Mouse (Mus musculus) ES-Bruce4 (cell line): ENCODE data around the gene Cers6. TPM values are rescaled to one million over a fixed set of nuclear protein-coding genes. Genes with fewer than 3 reads are reported as not detected.

ENCODE experiments used
- H3K27ac ChIP-seq: 2 replicates; pipeline ENCODE4 v1.5.1; 2012; ENCODE audit warnings: low read length, inconsistent platforms; ENCODE audit not compliant: insufficient read depth
- H3K27me3 ChIP-seq: 2 replicates; pipeline ENCODE4 v1.6.1; 2012; ENCODE audit warnings: mild to moderate bottlenecking, low read length, inconsistent platforms; ENCODE audit not compliant: control insufficient read depth, poor library complexity, insufficient read depth, severe bottlenecking
- H3K36me3 ChIP-seq: 2 replicates; pipeline ENCODE4 v1.6.1; 2012; ENCODE audit warnings: inconsistent platforms, mild to moderate bottlenecking, low read length, moderate library complexity; ENCODE audit not compliant: control insufficient read depth, poor library complexity, insufficient read depth, severe bottlenecking
- H3K4me1 ChIP-seq: one replicate; pipeline ENCODE4 v1.8.1; 2011; ENCODE audit warnings: low read length; ENCODE audit not compliant: control insufficient read depth, insufficient read depth
- H3K4me3 ChIP-seq: 2 replicates; pipeline ENCODE4 v1.5.1; 2011; ENCODE audit warnings: low read depth, mild to moderate bottlenecking, low read length
- H3K9ac ChIP-seq: 2 replicates; pipeline ENCODE4 v1.6.1; 2012; ENCODE audit warnings: low read depth, mild to moderate bottlenecking, inconsistent platforms; ENCODE audit not compliant: poor library complexity, severe bottlenecking
- H3K9me3 ChIP-seq: replicated peaks from 2 replicates; pipeline ENCODE4 v1.6.1; 2012; ENCODE audit warnings: mild to moderate bottlenecking, low read length, inconsistent platforms; ENCODE audit not compliant: control insufficient read depth, poor library complexity, insufficient read depth, severe bottlenecking
- CTCF ChIP-seq: IDR thresholded peaks from one replicate; pipeline ENCODE4 v1.8.1; 2011; ENCODE audit warnings: low read depth, low read length
- EP300 ChIP-seq: IDR thresholded peaks from 2 replicates; pipeline ENCODE4 v1.6.1; 2011; ENCODE audit warnings: low read depth, low read length; ENCODE audit not compliant: insufficient read depth
- POLR2A ChIP-seq: IDR thresholded peaks from one replicate; pipeline ENCODE4 v1.8.1; 2011; ENCODE audit warnings: low read length; ENCODE audit not compliant: insufficient read depth
- polyA plus RNA-seq: library from polyadenylated mRNA; stranded (reverse); fragments of >200 nt; gene quantifications from 2 replicates; pipeline ENCODE4 v1.2.4, GENCODE M21; 2011; ENCODE audit warnings: low read depth; ENCODE audit not compliant: missing spikeins, insufficient read depth, insufficient read length

Gene Cers6
- polyA plus RNA-seq, result 17.0 and 17.9 TPM in 2 replicates

DNA sequence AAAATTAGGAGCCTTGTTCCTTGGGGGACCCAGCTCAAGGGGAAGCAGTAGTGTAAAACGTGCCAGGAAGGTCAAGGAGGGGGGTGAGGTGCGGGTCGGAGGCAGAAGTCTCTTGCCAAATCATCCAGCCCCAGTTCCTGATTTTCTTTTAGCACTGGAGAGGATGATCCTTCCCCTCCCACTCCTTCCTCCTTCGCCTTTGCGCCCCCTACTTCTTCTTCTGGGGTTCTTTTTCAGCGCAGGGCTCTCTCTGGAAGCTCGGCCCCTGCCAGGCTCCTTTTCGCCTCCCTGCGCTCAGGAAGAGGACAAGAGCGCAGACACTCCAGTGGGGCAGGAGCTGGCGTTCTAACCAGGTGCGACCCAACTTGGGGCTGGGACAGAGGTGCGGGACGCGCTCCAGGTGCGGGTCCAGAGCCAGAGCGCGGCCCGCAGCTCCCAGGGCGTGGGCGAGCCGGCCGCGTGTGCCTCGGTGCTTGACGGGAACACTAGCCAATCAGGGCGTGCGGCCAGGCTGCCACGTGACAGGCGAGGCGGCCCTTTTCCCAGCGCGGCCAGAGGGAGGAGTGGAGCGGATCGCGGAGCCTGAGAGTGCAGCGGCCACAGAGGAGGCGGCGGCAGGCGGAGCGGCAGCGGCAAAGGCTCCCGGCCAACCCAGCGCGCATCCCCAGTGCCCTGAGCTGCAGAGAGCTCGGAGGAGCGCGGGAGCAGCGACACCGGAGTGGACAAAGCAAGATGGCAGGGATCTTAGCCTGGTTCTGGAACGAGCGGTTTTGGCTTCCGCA is at the start of gene Cers6:
Gene Cers6, plus strand, starts transcription at position 538 of the 782 bp plus-strand sequence.
- Histone ChIP-seq H3K9ac (peak within 1 kb of the TSS; percentile 75), H3K4me3 (peak within 1 kb of the TSS; percentile 88), H3K36me3 (no peaks in the 10 kb centered on the region), H3K27ac (no peak within 1 kb of the TSS), H3K9me3 (no peaks in the 10 kb centered on the region), H3K4me1 (no peaks in the 10 kb centered on the region), H3K27me3 (no peaks in the 10 kb centered on the region)
- TF ChIP-seq POLR2A (peak; percentile 8), CTCF (no peak), EP300 (peak; percentile 32; the same call in 1 of the 2 replicates)

- no peak overlapping the region for H3K27ac ChIP-seq
- H3K4me3 ChIP-seq, result no peak overlapping the region
- H3K9ac ChIP-seq, result no peak overlapping the region
- H3K4me1 ChIP-seq, result peaks cover 4% of the 10 kb centered on the region
- H3K27me3 ChIP-seq, result no peaks in the 10 kb centered on the region
- TF ChIP-seq POLR2A, result no peak
- TF ChIP-seq CTCF, result no peak
- TF ChIP-seq EP300, result no peak
- no peaks in the 10 kb centered on the region for H3K36me3 ChIP-seq
- H3K9me3 ChIP-seq, result no peaks in the 10 kb centered on the region
These were observed 46.8 kb upstream of the Cers6 start for GRCm38 (mm10) chr2:68814409-68814808.

- Histone ChIP-seq H3K36me3 (no peaks in the 10 kb centered on the region), H3K9ac (no peak overlapping the region), H3K9me3 (no peaks in the 10 kb centered on the region), H3K27ac (no peak overlapping the region), H3K4me1 (peaks cover 4% of the 10 kb centered on the region), H3K4me3 (no peak overlapping the region), H3K27me3 (no peaks in the 10 kb centered on the region)
- TF ChIP-seq EP300, result peak; percentile 89; the same call in 1 of the 2 replicates
- TF ChIP-seq POLR2A, result no peak
- no peak for TF ChIP-seq CTCF
These were observed 42.2 kb upstream of the Cers6 start for GRCm38 (mm10) chr2:68819040-68819439.

- Histone ChIP-seq H3K9ac (no peak overlapping the region), H3K27ac (no peak overlapping the region), H3K4me1 (peaks cover 4% of the 10 kb centered on the region), H3K9me3 (no peaks in the 10 kb centered on the region), H3K36me3 (no peaks in the 10 kb centered on the region), H3K4me3 (no peak overlapping the region), H3K27me3 (no peaks in the 10 kb centered on the region)
- TF ChIP-seq CTCF (no peak), EP300 (no peak), POLR2A (no peak)
These were observed 38.9 kb upstream of the Cers6 start for GRCm38 (mm10) chr2:68822152-68822887.

DNA sequence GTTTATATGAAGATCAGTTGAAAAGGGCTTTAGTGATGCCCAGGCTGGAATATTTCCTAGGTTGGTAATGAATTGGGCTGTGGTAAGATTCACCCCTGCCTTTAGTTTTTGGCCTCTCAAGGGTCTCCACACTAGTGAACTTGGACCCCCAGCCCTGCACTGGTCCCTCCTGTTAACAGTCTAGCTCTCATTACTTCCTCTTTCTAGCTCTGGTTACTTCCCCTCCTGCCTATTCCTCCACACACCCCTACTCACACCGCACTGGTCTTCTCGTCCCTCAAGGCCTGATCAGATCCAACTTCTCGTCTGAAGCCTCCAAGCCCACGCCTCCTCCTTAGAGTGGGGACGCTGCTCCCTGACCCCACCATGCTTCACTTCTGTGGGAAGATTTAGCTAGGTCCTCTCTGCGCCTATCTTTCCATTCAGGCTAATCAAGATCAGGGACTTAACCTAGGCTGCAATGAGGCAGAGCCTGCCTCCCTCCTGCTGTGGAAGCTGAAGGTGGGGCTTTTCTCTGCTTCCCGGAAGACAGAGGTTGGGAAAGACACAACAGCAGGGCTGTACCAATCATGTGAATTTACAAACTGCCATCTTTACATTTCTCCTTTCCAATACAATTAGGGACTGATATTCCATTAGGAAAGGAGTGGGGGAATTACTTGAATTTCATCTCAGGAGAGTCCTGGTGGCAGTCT is 35.8 kb upstream of the Cers6 start:
- Histone ChIP-seq H3K9me3 (no peaks in the 10 kb centered on the region), H3K27me3 (no peaks in the 10 kb centered on the region), H3K36me3 (no peaks in the 10 kb centered on the region), H3K4me1 (no peaks in the 10 kb centered on the region), H3K9ac (no peak overlapping the region), H3K27ac (no peak overlapping the region), H3K4me3 (no peak overlapping the region)
- TF ChIP-seq EP300, result no peak
- no peak for TF ChIP-seq CTCF
- no peak for TF ChIP-seq POLR2A
